Mouse (Mus musculus) kidney, postnatal 14 days (tissue): ENCODE measurements around the gene Gimap1.
A peak's percentile ranks its signal among the peaks of the same experiment; 100 is the strongest.

Source experiments
- DNase-seq: peaks from one replicate; pipeline ENCODE4 v3.0.0; 2022; ENCODE audit warnings: mixed read lengths

Gimap1 gene

GRCm38 (mm10) chr6:48740501-48741169 is 1.8 kb downstream of the Gimap1 start:
- no peak for DNase-seq

GRCm38 (mm10) chr6:48741273-48741672 is 2.4 kb downstream of the Gimap1 start:
- peak; percentile 29 for DNase-seq

GRCm38 (mm10) chr6:48741711-48742206 is 2.9 kb downstream of the Gimap1 start:
- DNase-seq: peak; percentile 66

GRCm38 (mm10) chr6:48742422-48743351 is 3.8 kb downstream of the Gimap1 start:
- peak; percentile 89 for DNase-seq

GRCm38 (mm10) chr6:48745490-48745889 is 6.6 kb downstream of the Gimap1 start:
- no peak for DNase-seq

- peak; percentile 79 for DNase-seq
Measured at GRCm38 (mm10) chr6:48745959-48746889, 7.4 kb downstream of the Gimap1 start, which contains the start of gene Gimap5. Gimap5 (plus strand) TSS chr6:48746197.

- DNase-seq: peak; percentile 42
Measured at GRCm38 (mm10) chr6:48747091-48747966, 8.5 kb downstream of the Gimap1 start.

- DNase-seq: no peak
Measured at GRCm38 (mm10) chr6:48763567-48764270, 24.9 kb downstream of the Gimap1 start.

GRCm38 (mm10) chr6:48764496-48764895 is 25.6 kb downstream of the Gimap1 start:
- no peak for DNase-seq

GRCm38 (mm10) chr6:48768178-48768869 is 29.5 kb downstream of the Gimap1 start:
- no peak for DNase-seq

- DNase-seq: no peak
Measured at GRCm38 (mm10) chr6:48768933-48769332, 30.1 kb downstream of the Gimap1 start.

- no peak for DNase-seq
Measured at GRCm38 (mm10) chr6:48770696-48771095, 31.8 kb downstream of the Gimap1 start, which contains the start of gene Gimap3. Gimap3 (minus strand) TSS chr6:48770851.

- peak; percentile 90 for DNase-seq
Measured at GRCm38 (mm10) chr6:48772030-48772429, 33.2 kb downstream of the Gimap1 start.

- DNase-seq: no peak
Measured at GRCm38 (mm10) chr6:48784406-48784805, 45.6 kb downstream of the Gimap1 start.

GRCm38 (mm10) chr6:48785189-48785588 is 46.3 kb downstream of the Gimap1 start:
- DNase-seq: peak; percentile 77

GRCm38 (mm10) chr6:48785601-48786000 is 46.7 kb downstream of the Gimap1 start:
- no peak for DNase-seq

GRCm38 (mm10) chr6:48787867-48788266 is 49.0 kb downstream of the Gimap1 start:
- no peak for DNase-seq
